Mouse (Mus musculus): ENCODE data around the gene Klf13. TPM values are rescaled to one million over a fixed set of nuclear protein-coding genes. Genes with fewer than 3 reads are reported as not detected.

The Klf13 gene
- 29.0 and 32.6 TPM in 2 replicates for polyA plus RNA-seq (2014; fragmentation: Nextera tagmentation; extraction: Ambion mirVana)

GRCm38 (mm10) chr7:63938914-63939396 lies at the start of gene Klf13:
TSS of gene Klf13 (minus strand) at chr7:63938915.
- Histone ChIP-seq H3K27me3 (ENCODE audit: insufficient read depth, low read length) (no peaks in the 10 kb centered on the region), H3K27ac (ENCODE audit: low read depth) (peak within 1 kb of the TSS; percentile 97), H3K4me1 (ENCODE audit: insufficient read depth) (no peaks in the 10 kb centered on the region), H3K9me3 (ENCODE audit: low read depth, low read length) (no peaks in the 10 kb centered on the region), H3K9ac (peak within 1 kb of the TSS; percentile 80), H3K4me2 (peak within 1 kb of the TSS; percentile 96), H3K36me3 (ENCODE audit: insufficient read depth) (no peaks in the 10 kb centered on the region), H3K4me3 (ENCODE audit: low read depth, low read length) (peak within 1 kb of the TSS; percentile 74)
- DNase-seq (peak; percentile 99), ATAC-seq (ENCODE audit: insufficient read depth) (peak; percentile 90)
- WGBS = under 1% methylated on average over 50 of the region's 50 CpGs
- no peak for TF ChIP-seq CTCF (IDR thresholded peaks at IDR 0.05; ENCODE audit: low read depth)

GRCm38 (mm10) chr7:63988391-63988790 lies 49.7 kb upstream of the Klf13 start:
- Histone ChIP-seq H3K27me3 (ENCODE audit: insufficient read depth, low read length) (no peaks in the 10 kb centered on the region), H3K9me3 (ENCODE audit: low read depth, low read length) (no peaks in the 10 kb centered on the region), H3K27ac (ENCODE audit: low read depth) (no peak overlapping the region), H3K4me3 (ENCODE audit: low read depth, low read length) (no peak overlapping the region), H3K9ac (no peak overlapping the region), H3K36me3 (ENCODE audit: insufficient read depth) (no peaks in the 10 kb centered on the region), H3K4me2 (no peak overlapping the region), H3K4me1 (ENCODE audit: insufficient read depth) (no peaks in the 10 kb centered on the region)
- no peak for ATAC-seq (ENCODE audit: insufficient read depth)
- DNase-seq = no peak
- WGBS = 75% methylated on average over 2 of the region's 2 CpGs
- TF ChIP-seq CTCF (IDR thresholded peaks at IDR 0.05; ENCODE audit: low read depth) = no peak

DNA sequence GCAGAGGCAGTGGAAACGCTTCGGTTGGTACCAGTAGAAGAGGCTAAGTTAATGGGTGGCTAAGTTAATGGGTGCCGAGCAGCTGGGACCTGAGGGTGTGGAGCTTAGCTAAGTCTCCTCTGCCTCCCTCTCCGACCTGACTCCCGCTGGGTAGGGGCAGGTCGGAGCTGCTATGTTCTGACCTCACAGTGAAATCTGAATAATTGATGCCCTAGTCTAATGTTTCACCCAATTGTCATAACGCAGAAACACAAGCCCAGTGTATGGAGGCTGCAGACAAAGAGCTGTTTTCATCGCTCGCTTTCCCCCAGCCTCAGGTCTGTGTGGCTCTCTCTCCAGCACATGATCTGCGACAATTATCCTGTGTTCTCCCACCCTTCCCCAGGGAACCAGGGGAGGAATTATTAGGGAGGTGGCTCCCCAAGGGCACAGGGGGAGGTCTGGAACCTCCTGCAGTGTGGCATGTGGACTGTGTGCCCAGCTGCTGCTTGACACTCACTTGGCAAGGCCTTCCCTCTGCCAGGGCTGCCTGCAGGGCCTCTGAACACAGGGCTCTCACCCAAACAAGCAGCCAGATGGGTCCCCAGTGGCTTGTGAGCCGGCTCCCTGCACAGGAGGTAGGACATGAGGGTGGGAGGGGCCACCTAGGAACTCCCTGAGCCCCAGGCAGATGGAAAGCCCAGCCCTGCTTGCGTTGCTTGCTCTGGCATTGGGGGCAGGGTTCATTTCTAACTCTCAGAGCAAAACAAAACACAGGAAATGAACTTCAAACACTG lies 47.9 kb upstream of the Klf13 start:
- H3K9me3 ChIP-seq (ENCODE audit: low read depth, low read length) = no peaks in the 10 kb centered on the region
- 38% methylated on average over 12 of the region's 12 CpGs for WGBS
- no peak for TF ChIP-seq CTCF (IDR thresholded peaks at IDR 0.05; ENCODE audit: low read depth)
- H3K27ac ChIP-seq (ENCODE audit: low read depth) = peak overlapping the region; percentile 58
- H3K27me3 ChIP-seq (ENCODE audit: insufficient read depth, low read length) = no peaks in the 10 kb centered on the region
- H3K4me3 ChIP-seq (ENCODE audit: low read depth, low read length) = no peak overlapping the region
- no peak overlapping the region for H3K4me2 ChIP-seq
- no peaks in the 10 kb centered on the region for H3K4me1 ChIP-seq (ENCODE audit: insufficient read depth)
- DNase-seq = peak; percentile 30
- H3K36me3 ChIP-seq (ENCODE audit: insufficient read depth) = no peaks in the 10 kb centered on the region
- H3K9ac ChIP-seq = no peak overlapping the region
- ATAC-seq (ENCODE audit: insufficient read depth) = peak; percentile 75

- H3K27me3 ChIP-seq (ENCODE audit: insufficient read depth, low read length) = no peaks in the 10 kb centered on the region
- DNase-seq (no peak), ATAC-seq (ENCODE audit: insufficient read depth) (no peak)
- no peak overlapping the region for H3K27ac ChIP-seq (ENCODE audit: low read depth)
- TF ChIP-seq CTCF (IDR thresholded peaks at IDR 0.05; ENCODE audit: low read depth) = no peak
- no peaks in the 10 kb centered on the region for H3K36me3 ChIP-seq (ENCODE audit: insufficient read depth)
- no peaks in the 10 kb centered on the region for H3K4me1 ChIP-seq (ENCODE audit: insufficient read depth)
- no peak overlapping the region for H3K9ac ChIP-seq
- no peak overlapping the region for H3K4me3 ChIP-seq (ENCODE audit: low read depth, low read length)
- no peak overlapping the region for H3K4me2 ChIP-seq
- 73% methylated on average over 8 of the region's 9 CpGs for WGBS
- H3K9me3 ChIP-seq (ENCODE audit: low read depth, low read length) = no peaks in the 10 kb centered on the region
Measured at GRCm38 (mm10) chr7:63985696-63986406, 47.1 kb upstream of the Klf13 start.

DNA sequence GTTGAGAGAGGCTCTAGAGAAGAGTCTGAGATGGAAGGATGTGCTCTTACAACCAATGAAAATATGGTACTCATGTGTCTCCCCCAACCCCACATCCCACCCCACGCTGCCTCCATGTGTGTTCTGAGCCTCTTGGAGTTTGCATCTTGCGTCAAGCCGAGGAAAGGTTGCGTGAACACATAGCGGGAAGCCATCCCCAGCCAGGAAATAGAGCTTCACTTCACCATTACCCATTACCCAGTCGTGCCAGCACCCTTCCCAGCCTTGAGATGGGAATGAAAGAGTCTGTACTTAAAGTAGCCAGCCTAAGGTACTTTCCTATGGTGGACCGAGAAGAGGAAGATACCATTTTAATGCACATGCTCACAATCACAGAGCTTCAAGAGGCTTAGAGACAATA lies 46.6 kb upstream of the Klf13 start:
- 74% methylated on average over 7 of the region's 7 CpGs for WGBS

DNA sequence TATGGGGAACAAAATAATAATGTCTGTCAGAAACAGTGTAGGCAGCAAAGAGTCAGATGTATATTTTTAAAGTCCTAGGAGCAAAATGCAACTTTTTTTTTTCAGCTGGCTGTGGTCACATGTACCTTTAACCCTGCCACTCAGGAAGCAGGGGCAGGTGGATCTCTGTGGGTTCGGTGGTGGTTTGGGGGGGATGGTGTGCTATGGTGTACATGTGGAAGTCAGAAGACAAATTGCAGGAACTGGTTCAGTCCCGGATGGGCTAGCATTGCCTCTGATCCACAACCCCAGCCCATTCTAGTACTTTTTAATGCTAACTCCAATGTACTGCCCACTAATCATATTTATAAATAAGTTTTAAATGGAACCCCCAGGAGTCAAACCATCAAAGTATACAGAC lies 45.6 kb upstream of the Klf13 start:
- no peaks in the 10 kb centered on the region for H3K36me3 ChIP-seq (ENCODE audit: insufficient read depth)
- no peak for DNase-seq
- H3K4me3 ChIP-seq (ENCODE audit: low read depth, low read length) = no peak overlapping the region

More for the DNA sequence above, 46.6 kb upstream of the Klf13 start:
- no peak overlapping the region for H3K4me3 ChIP-seq (ENCODE audit: low read depth, low read length)
- DNase-seq (no peak), ATAC-seq (ENCODE audit: insufficient read depth) (no peak)
- no peak for TF ChIP-seq CTCF (IDR thresholded peaks at IDR 0.05; ENCODE audit: low read depth)
- no peaks in the 10 kb centered on the region for H3K36me3 ChIP-seq (ENCODE audit: insufficient read depth)
- no peaks in the 10 kb centered on the region for H3K27me3 ChIP-seq (ENCODE audit: insufficient read depth, low read length)
- no peaks in the 10 kb centered on the region for H3K4me1 ChIP-seq (ENCODE audit: insufficient read depth)
- no peaks in the 10 kb centered on the region for H3K9me3 ChIP-seq (ENCODE audit: low read depth, low read length)
- H3K4me2 ChIP-seq = no peak overlapping the region
- no peak overlapping the region for H3K9ac ChIP-seq
- no peak overlapping the region for H3K27ac ChIP-seq (ENCODE audit: low read depth)

DNA sequence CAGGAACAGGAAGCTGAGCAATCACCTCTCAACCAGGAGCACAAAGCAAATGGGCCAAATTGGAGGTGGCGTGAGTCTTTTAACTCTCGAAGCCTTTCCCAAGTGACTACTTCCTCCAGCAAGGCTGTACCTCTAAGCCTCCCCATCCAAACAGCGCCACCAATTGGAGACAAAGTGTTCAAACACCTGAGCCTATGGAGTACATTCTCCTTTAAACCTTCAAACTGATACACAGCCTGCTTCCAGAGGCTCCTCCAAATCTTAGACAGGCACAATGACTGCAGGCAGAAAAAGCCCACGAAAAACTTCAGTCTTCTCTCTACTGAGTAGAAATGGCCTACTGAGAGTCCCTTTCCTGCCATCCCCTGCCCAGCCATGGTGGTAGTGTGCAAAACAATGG lies 38.9 kb upstream of the Klf13 start:
- Histone ChIP-seq H3K4me3 (ENCODE audit: low read depth, low read length) (no peak overlapping the region), H3K4me1 (ENCODE audit: insufficient read depth) (no peaks in the 10 kb centered on the region), H3K27ac (ENCODE audit: low read depth) (no peak overlapping the region), H3K36me3 (ENCODE audit: insufficient read depth) (no peaks in the 10 kb centered on the region), H3K9ac (no peak overlapping the region), H3K9me3 (ENCODE audit: low read depth, low read length) (no peaks in the 10 kb centered on the region), H3K27me3 (ENCODE audit: insufficient read depth, low read length) (no peaks in the 10 kb centered on the region), H3K4me2 (no peak overlapping the region)
- TF ChIP-seq CTCF (IDR thresholded peaks at IDR 0.05; ENCODE audit: low read depth) = no peak
- WGBS = 84% methylated on average over 4 of the region's 4 CpGs
- DNase-seq (no peak), ATAC-seq (ENCODE audit: insufficient read depth) (no peak)

More for the DNA sequence above, 45.6 kb upstream of the Klf13 start:
- H3K27ac ChIP-seq (ENCODE audit: low read depth) = no peak overlapping the region
- H3K27me3 ChIP-seq (ENCODE audit: insufficient read depth, low read length) = no peaks in the 10 kb centered on the region
- WGBS = 71% methylated on average over 2 of the region's 2 CpGs
- no peaks in the 10 kb centered on the region for H3K4me1 ChIP-seq (ENCODE audit: insufficient read depth)
- no peak overlapping the region for H3K4me2 ChIP-seq
- H3K9me3 ChIP-seq (ENCODE audit: low read depth, low read length) = no peaks in the 10 kb centered on the region
- no peak overlapping the region for H3K9ac ChIP-seq
- no peak for TF ChIP-seq CTCF (IDR thresholded peaks at IDR 0.05; ENCODE audit: low read depth)
- no peak for ATAC-seq (ENCODE audit: insufficient read depth)

All from lung, embryonic 14.5 days (tissue).